Mouse (Mus musculus) activated CD4-positive, CD25-positive, alpha-beta regulatory T cell, adult 4 months (primary cell): ENCODE measurements around the gene Phf12. TPM values are rescaled to one million over a fixed set of nuclear protein-coding genes. Genes with fewer than 3 reads are reported as not detected.

Experiments used
- ATAC-seq: one replicate; pipeline ENCODE4 v1.8.0; 2017
- polyA plus RNA-seq, 2 experiments: library from polyadenylated mRNA; unstranded; fragments of 100-300 nt; shearing (Covaris generic); gene quantifications; one replicate each; pipeline ENCODE4 v1.2.1; 2017

The Phf12 gene
- polyA plus RNA-seq, 2 experiments from 2014 or later: 24.8 to 27.2 TPM

DNA sequence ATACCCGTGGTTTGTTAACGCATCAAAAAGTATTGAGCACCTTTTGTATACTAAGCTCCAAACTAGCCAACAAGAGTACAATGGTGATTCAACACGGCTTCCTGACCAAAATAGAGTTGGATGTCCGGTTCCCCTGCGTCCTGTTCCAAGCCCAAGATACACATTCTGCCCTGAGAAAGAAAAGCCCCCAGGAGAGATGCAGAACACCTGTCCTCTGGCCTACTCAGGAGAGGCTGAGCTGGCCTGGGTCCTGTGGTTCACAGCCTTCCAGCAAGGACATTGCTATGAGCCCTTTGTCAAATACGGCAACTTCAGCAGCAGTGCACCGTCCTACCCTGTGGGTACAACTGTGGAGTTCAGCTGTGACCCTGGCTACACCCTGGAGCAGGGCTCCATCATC lies 9.0 kb upstream of the Phf12 start:
- ATAC-seq: no peak

DNA sequence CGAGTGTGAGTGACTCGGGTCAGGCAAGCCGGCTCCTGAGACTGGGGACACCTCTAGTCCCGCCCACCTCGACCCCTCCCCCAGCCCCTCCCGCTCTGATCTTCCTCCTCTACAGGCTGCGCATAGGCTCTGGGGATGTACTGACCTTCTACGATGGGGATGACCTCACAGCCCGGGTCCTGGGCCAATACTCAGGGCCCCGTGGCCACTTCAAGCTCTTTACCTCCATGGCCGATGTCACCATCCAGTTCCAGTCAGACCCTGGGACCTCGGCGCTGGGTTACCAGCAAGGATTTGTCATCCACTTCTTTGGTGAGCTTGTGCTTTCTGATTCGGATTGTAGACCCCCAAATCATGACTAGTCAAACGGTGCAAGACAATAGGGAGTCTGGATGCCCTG lies 8.2 kb upstream of the Phf12 start:
- no peak for ATAC-seq

DNA sequence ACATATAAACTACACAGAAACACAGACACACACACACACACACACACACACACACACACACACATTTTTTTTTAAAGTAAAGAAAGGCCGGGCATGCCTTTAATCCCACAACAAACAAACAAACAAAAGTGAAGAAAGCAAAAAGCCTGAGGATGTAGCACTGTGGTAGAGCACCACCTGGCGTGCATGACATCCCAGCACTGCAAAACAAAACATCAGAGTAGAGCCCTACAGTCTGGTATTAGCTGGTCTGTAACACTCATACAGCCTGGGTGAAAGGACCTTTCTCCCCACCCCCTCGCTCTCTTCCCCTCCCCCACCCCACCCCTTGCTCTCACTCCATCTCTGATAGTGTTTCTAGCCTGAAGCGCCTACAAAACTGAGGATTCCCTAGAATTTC lies 6.7 kb upstream of the Phf12 start:
- ATAC-seq: no peak

DNA sequence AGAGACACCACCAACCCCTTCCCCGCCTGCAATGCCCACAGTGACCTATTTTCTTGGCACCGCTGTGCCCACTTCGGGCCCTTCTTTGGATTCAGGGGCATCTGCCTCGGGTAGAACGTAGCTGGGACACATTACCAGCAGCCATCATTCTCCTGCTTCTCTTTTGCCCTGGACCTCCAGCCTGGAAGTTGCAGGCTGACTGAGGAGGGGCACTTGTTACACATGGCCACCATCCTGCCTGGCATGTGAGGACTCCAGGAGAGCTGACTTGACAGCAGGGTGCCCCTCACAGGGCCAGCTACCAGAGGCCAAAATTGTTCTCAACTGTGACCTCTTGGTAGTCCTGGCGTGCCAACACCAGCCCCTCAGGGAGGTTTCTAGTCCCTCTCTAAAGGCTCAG lies 4.4 kb upstream of the Phf12 start:
- ATAC-seq: no peak

DNA sequence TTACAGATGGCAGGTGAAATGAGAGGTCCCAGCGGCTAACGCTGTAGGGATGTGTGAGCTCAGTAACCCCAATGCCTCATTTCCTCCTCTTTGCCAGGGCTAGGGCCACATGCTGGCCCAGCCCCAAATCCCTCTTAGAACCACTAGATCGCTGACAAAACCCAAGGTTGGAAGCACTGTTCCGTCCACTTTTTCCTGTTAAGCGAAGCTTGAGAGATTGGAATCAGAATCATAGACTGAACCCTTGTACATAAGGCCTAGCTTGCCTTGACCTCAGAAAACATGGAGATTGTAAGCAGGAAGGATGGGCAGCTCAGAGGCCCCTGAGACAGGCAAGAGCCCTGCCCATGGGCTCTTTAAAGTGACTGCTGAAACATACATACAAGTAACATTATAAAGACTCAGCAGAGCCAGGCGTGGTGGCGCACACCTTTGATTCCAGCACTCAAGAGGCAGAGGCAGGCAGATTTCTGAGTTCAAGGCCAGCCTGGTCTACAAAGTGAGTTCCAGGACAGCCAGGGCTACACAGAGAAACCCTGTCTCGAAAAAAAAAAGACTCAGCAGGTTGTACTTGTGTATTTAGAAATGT lies 3.2 kb upstream of the Phf12 start:
- ATAC-seq: no peak

DNA sequence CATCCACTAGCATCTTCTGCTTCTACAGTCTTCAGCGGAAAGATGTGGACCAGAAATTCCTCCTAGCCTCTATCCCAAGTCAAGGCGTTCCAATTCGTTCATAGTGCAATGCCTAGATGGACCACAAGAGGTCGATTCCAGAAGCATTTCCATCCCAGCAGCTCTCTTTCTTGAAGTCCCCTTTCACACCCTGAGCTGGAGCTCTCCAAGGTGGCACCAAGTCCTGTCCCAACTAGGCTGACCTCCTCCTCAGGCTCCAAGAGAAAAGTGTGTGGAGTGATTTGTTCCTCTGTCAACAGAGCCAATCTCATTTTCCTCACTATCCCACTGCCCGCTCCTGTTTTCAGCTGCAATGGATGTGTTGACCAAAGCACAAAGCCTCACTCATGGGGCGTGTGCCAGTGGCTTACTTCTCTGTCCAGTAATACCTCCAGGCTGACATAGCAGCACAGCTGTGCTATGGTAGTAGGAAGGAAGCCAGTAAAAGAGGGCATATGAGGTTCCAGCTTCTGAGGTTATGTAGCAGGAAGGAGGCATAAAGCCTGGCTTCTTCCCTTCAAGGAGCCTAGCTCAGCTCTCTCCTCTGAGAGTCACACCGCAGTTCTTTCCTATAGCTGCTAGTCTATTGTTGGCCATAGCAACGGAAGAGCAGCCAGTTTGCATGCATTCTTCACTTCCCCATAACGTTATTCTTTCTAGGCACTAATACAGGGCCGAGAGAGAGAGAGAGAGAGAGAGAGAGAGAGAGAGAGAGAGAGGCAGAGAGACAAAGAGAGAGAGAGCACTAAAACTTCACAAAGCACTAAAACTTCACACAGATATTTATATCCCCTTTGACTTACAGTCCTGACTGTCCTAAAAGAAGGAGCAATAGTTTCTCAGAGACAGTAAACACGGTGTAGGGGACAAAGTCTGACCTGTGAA lies 2.0 kb upstream of the Phf12 start:
- no peak for ATAC-seq

DNA sequence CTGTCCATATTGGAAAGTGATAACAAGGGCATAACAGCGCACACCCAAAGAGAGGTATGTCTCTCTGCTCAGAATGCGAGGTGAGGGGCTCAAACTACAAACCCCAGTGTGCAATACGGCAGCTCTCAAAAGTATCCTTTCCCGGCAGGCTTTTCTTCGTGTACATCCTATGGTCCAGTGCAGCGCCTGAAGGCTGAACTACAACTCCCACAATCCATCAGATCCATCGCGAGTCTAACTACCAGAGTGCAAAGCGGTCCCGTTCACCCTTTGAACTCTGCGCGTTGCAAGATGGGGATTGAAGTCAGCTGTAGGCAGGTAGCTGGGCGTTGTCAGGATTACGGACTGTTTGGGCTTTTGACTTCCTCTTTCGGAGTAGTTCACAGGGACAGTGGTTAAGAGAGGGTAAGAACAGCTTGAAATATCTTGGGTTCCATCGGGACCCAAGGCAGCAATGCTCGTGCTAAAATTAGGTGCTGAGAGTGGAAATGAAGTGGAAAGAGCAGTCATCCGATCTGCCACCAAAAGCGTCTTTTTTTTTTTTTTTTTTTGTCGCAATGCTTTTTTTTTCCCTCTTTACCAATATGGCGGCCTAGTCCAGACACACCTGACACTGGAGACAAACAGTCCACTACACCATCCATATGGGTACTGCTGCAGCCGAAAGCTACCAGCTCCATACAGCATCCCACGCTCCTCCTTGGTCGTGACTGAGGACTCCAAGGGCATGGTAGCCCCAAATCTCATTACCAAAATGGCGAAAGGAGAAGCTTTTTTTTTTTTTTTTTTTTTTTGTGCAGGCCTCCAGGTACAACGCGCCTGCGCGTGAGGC lies 729 bp upstream of the Phf12 start:
- ATAC-seq: peak; percentile 88

DNA sequence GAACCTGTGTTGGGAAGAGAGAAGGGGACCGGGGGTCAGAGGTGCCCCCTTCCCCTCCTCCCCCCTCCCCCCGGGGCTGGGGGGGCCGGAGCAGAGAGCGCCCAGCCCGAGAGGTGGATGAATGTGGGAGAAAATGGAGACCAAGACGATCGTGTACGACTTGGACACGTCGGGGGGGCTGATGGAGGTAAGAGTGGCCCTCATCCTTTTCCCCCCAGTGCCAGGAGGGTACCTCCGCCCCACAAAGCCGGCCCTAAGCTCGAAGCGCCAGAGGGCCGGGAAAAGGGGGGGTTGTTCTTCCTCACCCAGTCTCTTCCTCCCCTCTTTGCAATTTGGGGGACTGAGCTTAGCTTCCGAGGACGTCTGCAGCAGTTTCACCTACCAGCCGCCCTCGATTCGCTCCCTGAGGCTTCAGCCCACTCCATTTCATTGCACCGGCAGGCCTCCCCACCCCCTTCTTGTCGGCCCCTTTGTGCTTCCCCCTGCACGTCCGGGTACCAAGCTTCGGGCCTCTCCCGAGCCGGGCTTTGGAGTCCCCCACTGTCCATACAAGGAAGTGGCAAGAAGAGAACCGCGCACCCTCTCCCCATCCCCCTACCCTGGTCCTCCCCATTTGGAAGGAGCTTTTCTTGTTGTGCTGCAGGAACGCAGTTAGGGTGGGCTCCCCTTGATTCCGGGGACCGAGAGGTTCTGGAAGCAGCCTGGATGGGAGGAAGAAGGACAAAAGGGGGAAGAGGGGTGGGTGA lies 810 bp downstream of the Phf12 start:
- ATAC-seq: no peak

DNA sequence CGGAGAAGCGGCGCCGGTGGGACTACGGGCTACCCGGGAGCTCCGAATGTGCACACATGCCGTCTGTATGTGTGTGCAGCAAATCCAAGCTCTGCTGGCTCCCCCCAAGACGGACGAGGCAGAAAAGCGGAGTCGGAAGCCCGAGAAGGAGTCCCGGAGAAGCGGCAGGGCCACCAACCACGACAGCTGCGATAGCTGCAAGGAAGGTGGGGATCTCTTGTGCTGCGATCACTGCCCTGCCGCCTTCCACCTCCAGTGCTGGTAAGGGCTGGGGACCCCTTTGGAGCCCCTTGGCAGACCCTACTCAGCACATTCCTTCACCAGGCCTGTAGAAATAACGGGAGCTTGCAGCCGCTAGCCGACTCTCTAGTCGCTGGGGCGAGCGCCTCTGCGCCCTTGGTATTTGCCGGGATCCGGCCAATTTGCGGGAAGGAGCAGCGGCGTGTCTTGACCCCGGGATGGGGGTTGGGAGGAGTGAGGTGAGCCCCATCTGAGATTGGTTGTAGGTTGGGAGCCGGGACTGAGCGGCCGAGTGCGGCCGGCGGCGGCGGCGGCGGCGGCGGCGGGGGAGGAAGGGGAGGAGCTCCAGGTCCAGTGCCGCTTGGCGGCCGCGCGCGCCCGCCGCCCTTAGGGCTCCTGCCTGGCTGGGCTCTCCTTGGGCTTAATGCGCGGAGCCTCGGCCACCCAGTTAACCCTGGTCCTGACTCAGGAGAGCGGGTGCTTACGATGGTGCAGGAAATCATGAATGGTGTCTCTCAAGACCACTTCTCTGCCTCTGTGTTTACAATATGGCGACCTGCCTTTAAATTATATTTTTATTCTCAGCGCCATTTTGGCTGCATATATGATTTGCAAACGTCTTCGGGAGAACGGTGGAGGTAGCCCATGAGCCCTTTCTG lies 1.6 kb downstream of the Phf12 start:
- no peak for ATAC-seq

DNA sequence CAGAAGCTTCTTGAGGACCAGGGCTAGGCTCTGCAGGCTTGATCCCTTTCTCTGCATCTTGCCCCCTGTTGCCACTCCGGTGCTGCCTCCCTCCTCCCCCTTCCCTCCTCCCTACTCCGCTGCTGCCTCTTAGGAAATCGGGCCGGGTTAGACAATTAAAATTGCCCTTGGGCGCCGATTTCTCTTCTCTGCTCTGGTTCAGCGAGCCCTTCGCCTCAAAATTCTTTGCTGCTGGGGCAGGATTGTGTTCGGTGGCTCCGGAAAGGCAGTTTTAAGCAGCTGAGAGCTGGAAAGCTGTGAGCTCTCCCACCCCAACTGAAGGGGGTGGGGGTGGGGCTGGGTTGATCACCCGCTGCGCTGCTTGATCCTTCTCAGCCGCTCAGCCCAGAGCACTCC lies 2.3 kb downstream of the Phf12 start:
- ATAC-seq: no peak

DNA sequence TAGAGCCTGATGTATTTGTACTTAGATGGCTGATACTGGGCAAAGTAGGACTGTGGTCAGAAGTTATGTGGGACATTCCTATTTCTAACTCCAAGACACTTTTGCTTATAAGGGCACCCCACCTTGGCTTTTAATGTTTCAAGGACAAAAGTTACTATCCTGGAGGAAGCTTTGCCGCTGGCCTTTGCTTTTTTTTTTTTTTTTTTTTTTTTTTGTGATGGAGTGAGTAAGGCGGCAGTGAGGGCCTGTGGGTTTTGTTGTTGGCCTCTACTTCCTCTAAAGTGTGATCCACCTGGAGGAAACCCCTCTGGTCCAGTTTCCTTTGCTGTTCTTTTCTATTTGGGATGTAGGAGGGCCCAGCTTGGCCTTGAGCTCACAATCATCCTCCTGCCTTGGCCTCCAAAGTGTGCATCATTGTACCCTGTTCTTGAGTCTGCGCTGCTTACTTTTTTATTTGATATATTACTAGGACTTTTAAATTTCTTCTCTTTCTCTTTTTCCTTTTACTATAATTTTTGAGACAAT lies 3.0 kb downstream of the Phf12 start:
- no peak for ATAC-seq

DNA sequence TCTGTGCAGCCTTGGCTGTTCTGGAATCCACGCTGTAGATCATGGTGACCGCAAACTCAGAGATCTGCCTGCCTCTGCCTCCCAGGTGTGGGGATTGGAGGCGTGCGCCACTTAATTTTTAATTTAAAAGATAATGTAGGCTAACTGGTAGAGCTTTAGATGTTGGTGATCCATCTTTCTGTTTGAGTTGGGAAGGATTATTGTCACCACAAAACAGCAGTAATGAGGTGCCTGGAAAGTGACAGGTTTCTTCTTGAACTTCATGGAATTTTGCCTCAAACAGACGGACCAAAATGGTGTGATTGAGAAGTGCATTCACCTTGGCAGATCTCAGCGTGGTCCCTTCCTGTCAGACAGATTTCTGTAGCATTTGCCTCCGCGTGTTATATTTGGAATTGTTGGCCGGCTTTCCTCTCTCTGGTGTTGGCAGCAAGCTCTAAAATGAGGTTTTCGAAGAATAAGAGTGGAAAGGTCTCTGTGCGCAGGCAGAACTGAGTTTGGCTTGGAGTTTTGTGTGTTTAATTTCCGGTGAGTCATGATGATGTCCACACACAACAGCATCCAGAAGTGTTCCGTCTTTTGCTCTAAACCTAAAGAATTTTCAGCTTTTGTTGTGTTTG lies 6.6 kb downstream of the Phf12 start:
- no peak for ATAC-seq

DNA sequence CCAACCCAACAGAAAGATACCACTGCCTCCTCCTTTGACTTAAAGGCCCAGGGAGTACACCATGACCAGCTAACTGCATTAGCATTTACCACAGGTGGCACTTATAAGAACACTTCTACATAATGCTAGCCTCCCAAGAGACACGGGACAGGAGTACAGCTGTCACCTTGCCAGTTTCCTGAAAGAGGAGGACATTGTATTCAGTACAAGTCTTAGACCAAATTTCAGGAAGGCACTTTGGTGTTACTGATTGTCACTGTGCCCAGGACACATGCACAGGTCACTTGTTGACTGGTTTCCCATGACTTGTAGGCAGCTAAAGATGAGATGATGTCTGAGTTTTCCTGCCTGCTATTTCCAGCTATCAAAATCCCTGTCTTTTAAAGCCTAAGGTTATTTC lies 13.0 kb downstream of the Phf12 start:
- ATAC-seq: no peak

DNA sequence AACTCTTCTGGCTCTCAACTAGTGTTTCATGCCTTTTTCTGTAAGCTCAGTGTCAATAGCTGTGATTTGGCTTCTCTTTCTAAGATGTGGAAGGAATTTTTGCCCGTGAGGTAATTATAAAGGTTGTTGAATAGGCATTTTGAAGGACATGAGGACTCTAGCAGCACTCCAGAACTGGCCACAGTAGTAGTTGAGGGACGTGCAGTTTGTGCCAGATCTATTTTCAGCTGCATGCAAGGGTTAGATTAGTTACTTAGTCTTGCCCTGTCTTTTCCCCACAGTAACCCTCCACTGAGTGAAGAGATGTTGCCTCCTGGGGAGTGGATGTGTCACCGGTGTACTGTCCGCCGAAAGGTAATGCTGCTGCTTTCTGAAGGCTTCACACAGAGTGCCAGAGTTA lies 23.9 kb downstream of the Phf12 start:
- ATAC-seq: no peak

DNA sequence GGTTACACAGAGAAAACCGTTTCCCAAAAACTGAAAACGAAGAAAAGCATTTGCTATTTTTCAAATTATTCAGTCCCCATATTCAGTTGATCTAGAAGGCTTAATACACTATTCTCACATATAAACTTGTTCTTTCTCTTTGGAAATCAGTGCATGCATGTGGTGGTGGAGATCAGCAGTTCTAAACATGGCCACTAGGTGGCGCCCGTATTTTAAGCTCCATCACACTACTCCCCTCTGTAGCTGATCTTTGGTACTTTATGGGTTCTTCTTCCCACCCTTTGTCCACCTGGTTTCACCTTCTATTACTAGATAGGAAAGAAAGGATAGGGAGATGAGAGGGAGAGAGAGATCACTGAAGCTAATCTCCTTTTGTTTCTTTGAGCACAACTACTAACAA lies 37.1 kb downstream of the Phf12 start:
- peak; percentile 49 for ATAC-seq

DNA sequence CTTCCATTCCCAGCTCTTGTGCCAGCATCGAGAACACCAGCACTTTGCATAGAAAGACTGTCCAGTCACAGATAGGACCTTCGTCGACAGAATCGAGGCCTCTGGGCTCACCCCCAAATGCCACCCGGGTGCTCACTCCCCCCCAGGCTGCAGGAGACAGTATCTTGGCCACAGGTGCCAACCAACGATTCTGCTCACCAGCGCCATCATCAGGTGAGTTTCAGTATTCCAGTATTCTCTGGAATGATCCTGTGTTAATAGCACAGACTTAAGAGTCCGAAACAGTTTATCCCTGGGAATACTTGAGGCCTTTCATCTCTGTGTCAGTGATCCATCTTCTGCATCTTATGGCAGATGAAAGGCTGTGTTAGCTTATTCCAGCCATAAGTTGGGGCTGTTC lies 41.1 kb downstream of the Phf12 start:
- ATAC-seq: peak; percentile 19

DNA sequence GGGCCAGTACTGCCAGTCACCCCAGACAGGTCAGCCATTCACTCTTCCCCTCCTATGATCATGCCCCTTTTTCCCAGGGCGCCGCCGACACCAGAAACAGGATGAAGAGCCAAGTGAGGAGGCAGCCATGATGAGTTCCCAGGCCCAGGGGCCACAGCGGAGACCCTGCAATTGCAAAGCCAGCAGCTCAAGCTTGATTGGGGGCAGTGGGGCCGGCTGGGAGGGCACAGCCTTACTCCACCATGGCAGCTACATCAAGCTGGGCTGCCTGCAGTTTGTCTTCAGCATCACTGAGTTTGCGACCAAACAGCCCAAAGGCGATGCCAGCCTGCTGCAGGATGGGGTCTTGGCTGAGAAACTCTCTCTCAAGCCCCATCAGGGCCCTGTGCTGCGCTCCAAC lies 46.7 kb downstream of the Phf12 start:
- ATAC-seq: no peak

DNA sequence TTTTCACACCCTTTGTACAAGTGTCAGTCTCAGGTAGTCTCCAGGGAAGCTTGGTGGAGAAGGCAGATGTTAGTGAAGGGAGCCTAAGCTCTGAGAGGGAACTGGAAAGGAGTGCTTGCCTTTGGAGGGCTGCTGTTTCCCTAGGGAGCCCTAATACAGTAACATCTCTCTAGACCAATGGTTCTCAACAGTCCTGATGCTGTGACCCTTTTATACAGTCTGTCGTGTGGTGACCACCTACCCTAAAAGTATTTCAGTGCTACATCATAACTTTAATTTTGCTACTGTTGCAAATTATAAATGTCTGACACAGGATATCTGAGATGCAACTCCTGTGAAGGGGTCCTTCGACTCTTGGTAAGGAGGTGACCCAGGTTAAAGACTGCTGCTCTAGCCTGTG lies 48.0 kb downstream of the Phf12 start:
- ATAC-seq: no peak

DNA sequence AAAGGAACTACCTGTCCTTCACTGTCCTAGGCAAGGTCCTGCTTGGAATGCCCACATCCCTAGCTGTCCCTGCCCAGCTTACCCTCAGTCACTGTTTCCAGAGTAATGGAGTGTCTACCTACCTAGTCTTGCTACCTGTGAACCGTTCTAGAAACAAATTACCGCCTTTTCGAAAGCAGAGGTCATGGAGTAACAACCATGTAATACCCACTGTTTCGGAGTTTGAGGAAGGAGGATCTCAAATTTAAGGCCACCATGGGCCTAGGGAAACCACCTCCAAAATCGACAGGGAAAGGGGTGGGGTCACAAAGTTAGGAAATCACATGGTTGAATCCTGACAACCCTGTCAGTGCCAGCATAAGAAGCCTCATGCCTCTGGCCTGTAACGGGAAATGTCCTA lies 48.8 kb downstream of the Phf12 start:
- no peak for ATAC-seq

DNA sequence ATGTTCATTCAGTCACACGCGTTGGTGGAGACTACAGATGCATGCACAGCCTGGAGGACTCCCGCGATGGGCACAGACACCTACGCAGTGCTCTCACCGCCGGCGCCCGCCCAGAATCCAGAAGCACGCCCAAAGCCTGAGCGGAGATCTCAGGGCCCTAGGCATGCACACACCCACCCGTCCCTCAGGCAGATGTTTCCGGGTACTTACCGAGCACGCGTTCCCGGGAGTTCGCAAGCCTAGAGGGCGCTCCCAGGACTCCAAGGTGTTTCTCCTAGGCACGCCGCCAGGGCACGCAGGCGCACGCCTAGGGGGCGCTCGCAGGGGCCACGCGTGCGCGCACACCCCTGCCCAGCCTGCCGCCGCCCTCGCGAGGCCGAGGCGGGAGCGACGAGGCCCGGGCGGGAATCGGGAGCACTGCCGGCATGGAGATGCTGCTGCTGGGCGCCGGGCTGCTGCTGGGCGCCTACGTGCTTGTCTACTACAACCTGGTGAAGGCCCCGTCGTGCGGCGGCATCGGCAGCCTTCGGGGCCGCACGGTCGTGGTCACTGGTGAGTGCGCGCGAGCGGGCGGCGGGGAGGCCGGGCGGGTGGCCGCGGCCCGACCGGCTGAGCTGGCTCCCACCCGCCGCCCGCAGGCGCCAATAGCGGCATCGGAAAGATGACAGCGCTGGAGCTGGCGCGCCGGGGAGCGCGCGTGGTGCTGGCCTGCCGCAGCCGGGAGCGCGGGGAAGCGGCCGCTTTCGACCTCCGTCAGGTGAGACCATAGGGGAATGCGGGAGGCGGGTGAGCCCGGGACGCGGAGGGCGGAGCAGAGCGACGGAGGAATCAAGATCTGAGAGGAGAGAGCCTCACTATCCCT lies 49.6 kb downstream of the Phf12 start, which contains the start of gene Dhrs13:
Gene Dhrs13 (plus strand): TSS at position 334 of the 862 bp plus-strand sequence.
- peak; percentile 78 for ATAC-seq
